Mouse (Mus musculus): Measurements from ENCODE around the gene Ssna1.

Gene Ssna1

GRCm38 (mm10) chr2:25290101-25290815 lies 18.0 kb upstream of the Ssna1 start:
- no peak for DNase-seq (ENCODE audit: low spot score in 2 of 2)

- no peak for DNase-seq (ENCODE audit: low spot score in 2 of 2)
Observed at GRCm38 (mm10) chr2:25289651-25290050, 17.4 kb upstream of the Ssna1 start, which contains the start of gene Lrrc26. TSS of gene Lrrc26 (plus strand) at chr2:25289915.

GRCm38 (mm10) chr2:25288734-25289345 lies 16.6 kb upstream of the Ssna1 start:
- no peak for DNase-seq (ENCODE audit: low spot score in 2 of 2)

GRCm38 (mm10) chr2:25287927-25288649 lies 15.8 kb upstream of the Ssna1 start, which contains the start of gene Tmem210:
TSS of gene Tmem210 (plus strand) at chr2:25288145.
- no peak for DNase-seq (ENCODE audit: low spot score in 2 of 2)

- DNase-seq (ENCODE audit: low spot score in 2 of 2): no peak
Observed at GRCm38 (mm10) chr2:25286837-25287636, 14.8 kb upstream of the Ssna1 start.

GRCm38 (mm10) chr2:25286314-25286713 lies 14.1 kb upstream of the Ssna1 start:
- DNase-seq (ENCODE audit: low spot score in 2 of 2): no peak

- DNase-seq (ENCODE audit: low spot score in 2 of 2): no peak
Observed at GRCm38 (mm10) chr2:25285551-25285950, 13.3 kb upstream of the Ssna1 start.

- peak; percentile 70 to 77 for DNase-seq (ENCODE audit: low spot score in 2 of 2)
Observed at GRCm38 (mm10) chr2:25278928-25279882, 7.0 kb upstream of the Ssna1 start.

- no peak for DNase-seq (ENCODE audit: low spot score in 2 of 2)
Observed at GRCm38 (mm10) chr2:25273010-25273409, 772 bp upstream of the Ssna1 start.

- DNase-seq (ENCODE audit: low spot score in 2 of 2): no peak
Observed at GRCm38 (mm10) chr2:25272515-25272914, 277 bp upstream of the Ssna1 start.

GRCm38 (mm10) chr2:25267746-25268309 lies 4.4 kb downstream of the Ssna1 start:
- no peak for DNase-seq (ENCODE audit: low spot score in 2 of 2)

- no peak for DNase-seq (ENCODE audit: low spot score in 2 of 2)
Observed at GRCm38 (mm10) chr2:25267241-25267640, 5.0 kb downstream of the Ssna1 start.

- no peak for DNase-seq (ENCODE audit: low spot score in 2 of 2)
Observed at GRCm38 (mm10) chr2:25266720-25267119, 5.5 kb downstream of the Ssna1 start.

- peak in 1 of 2 experiments; percentile 29 for DNase-seq (ENCODE audit: low spot score in 2 of 2)
Observed at GRCm38 (mm10) chr2:25265897-25266656, 6.2 kb downstream of the Ssna1 start.

- no peak for DNase-seq (ENCODE audit: low spot score in 2 of 2)
Observed at GRCm38 (mm10) chr2:25264851-25265250, 7.4 kb downstream of the Ssna1 start.

GRCm38 (mm10) chr2:25264286-25264660 lies 8.0 kb downstream of the Ssna1 start:
- no peak for DNase-seq (ENCODE audit: low spot score in 2 of 2)

GRCm38 (mm10) chr2:25263623-25264285 lies 8.5 kb downstream of the Ssna1 start:
- no peak for DNase-seq (ENCODE audit: low spot score in 2 of 2)

GRCm38 (mm10) chr2:25262795-25263622 lies 9.2 kb downstream of the Ssna1 start:
- peak; percentile 30 to 33 for DNase-seq (ENCODE audit: low spot score in 2 of 2)

All from spleen, postnatal 36 days (tissue).